Mouse (Mus musculus): ENCODE measurements around the gene Hoxa1.
A peak's percentile ranks its signal among the peaks of the same experiment; 100 is the strongest.

Hoxa1 gene

GRCm38 (mm10) chr6:52203121-52203370 is 44.9 kb upstream of the Hoxa1 start:
- no peaks in the 10 kb centered on the region for H3K9me3 ChIP-seq (ENCODE audit: low read length)
- no peaks in the 10 kb centered on the region for H3K36me3 ChIP-seq (ENCODE audit: insufficient read depth, low read length)
- H3K4me1 ChIP-seq (replicated peaks; ENCODE audit: low read depth, low read length), result peaks cover 45% of the 10 kb centered on the region
- peak overlapping the region; percentile 78 for H3K4me3 ChIP-seq (replicated peaks; ENCODE audit: low read length)
- TF ChIP-seq CTCF (conservative IDR thresholded peaks at IDR 0.05; ENCODE audit: low read length), result no peak
- TF ChIP-seq POU5F1 (IDR thresholded peaks at IDR 0.05; ENCODE audit: borderline replicate concordance, low read length), result no peak
- no peak for TF ChIP-seq NANOG (IDR thresholded peaks at IDR 0.05; ENCODE audit: borderline replicate concordance, low read length)
- peaks cover 100% of the 10 kb centered on the region for H3K27me3 ChIP-seq (ENCODE audit: insufficient read depth, low read length)

GRCm38 (mm10) chr6:52202362-52203120 is 44.4 kb upstream of the Hoxa1 start:
- no peak for TF ChIP-seq NANOG (IDR thresholded peaks at IDR 0.05; ENCODE audit: borderline replicate concordance, low read length)
- no peak for TF ChIP-seq CTCF (conservative IDR thresholded peaks at IDR 0.05; ENCODE audit: low read length)
- no peak for TF ChIP-seq POU5F1 (IDR thresholded peaks at IDR 0.05; ENCODE audit: borderline replicate concordance, low read length)
- Histone ChIP-seq H3K36me3 (ENCODE audit: insufficient read depth, low read length) (no peaks in the 10 kb centered on the region), H3K4me3 (replicated peaks; ENCODE audit: low read length) (peak overlapping the region; percentile 78), H3K27me3 (ENCODE audit: insufficient read depth, low read length) (peaks cover 100% of the 10 kb centered on the region), H3K4me1 (replicated peaks; ENCODE audit: low read depth, low read length) (peaks cover 46% of the 10 kb centered on the region), H3K9me3 (ENCODE audit: low read length) (no peaks in the 10 kb centered on the region)

GRCm38 (mm10) chr6:52201269-52201668 is 43.2 kb upstream of the Hoxa1 start:
- no peaks in the 10 kb centered on the region for H3K36me3 ChIP-seq (ENCODE audit: insufficient read depth, low read length)
- peaks cover 52% of the 10 kb centered on the region for H3K4me1 ChIP-seq (replicated peaks; ENCODE audit: low read depth, low read length)
- H3K9me3 ChIP-seq (ENCODE audit: low read length), result no peaks in the 10 kb centered on the region
- TF ChIP-seq NANOG (IDR thresholded peaks at IDR 0.05; ENCODE audit: borderline replicate concordance, low read length) (no peak), POU5F1 (IDR thresholded peaks at IDR 0.05; ENCODE audit: borderline replicate concordance, low read length) (no peak), CTCF (conservative IDR thresholded peaks at IDR 0.05; ENCODE audit: low read length) (no peak)
- H3K27me3 ChIP-seq (ENCODE audit: insufficient read depth, low read length), result peaks cover 100% of the 10 kb centered on the region
- no peak overlapping the region for H3K4me3 ChIP-seq (replicated peaks; ENCODE audit: low read length)

- Histone ChIP-seq H3K36me3 (ENCODE audit: insufficient read depth, low read length) (no peaks in the 10 kb centered on the region), H3K9me3 (ENCODE audit: low read length) (no peaks in the 10 kb centered on the region), H3K4me1 (replicated peaks; ENCODE audit: low read depth, low read length) (peaks cover 47% of the 10 kb centered on the region), H3K27me3 (ENCODE audit: insufficient read depth, low read length) (peaks cover 100% of the 10 kb centered on the region), H3K4me3 (replicated peaks; ENCODE audit: low read length) (no peak overlapping the region)
- TF ChIP-seq NANOG (IDR thresholded peaks at IDR 0.05; ENCODE audit: borderline replicate concordance, low read length) (no peak), CTCF (conservative IDR thresholded peaks at IDR 0.05; ENCODE audit: low read length) (no peak), POU5F1 (IDR thresholded peaks at IDR 0.05; ENCODE audit: borderline replicate concordance, low read length) (no peak)
These were observed 42.7 kb upstream of the Hoxa1 start for GRCm38 (mm10) chr6:52200751-52201250.

GRCm38 (mm10) chr6:52200073-52200750 is 42.1 kb upstream of the Hoxa1 start:
- peaks cover 41% of the 10 kb centered on the region for H3K4me1 ChIP-seq (replicated peaks; ENCODE audit: low read depth, low read length)
- TF ChIP-seq CTCF (conservative IDR thresholded peaks at IDR 0.05; ENCODE audit: low read length) (no peak), POU5F1 (IDR thresholded peaks at IDR 0.05; ENCODE audit: borderline replicate concordance, low read length) (no peak), NANOG (IDR thresholded peaks at IDR 0.05; ENCODE audit: borderline replicate concordance, low read length) (no peak)
- H3K4me3 ChIP-seq (replicated peaks; ENCODE audit: low read length), result no peak overlapping the region
- no peaks in the 10 kb centered on the region for H3K36me3 ChIP-seq (ENCODE audit: insufficient read depth, low read length)
- H3K9me3 ChIP-seq (ENCODE audit: low read length), result no peaks in the 10 kb centered on the region
- H3K27me3 ChIP-seq (ENCODE audit: insufficient read depth, low read length), result peaks cover 99% of the 10 kb centered on the region

- no peaks in the 10 kb centered on the region for H3K9me3 ChIP-seq (ENCODE audit: low read length)
- peaks cover 97% of the 10 kb centered on the region for H3K27me3 ChIP-seq (ENCODE audit: insufficient read depth, low read length)
- TF ChIP-seq CTCF (conservative IDR thresholded peaks at IDR 0.05; ENCODE audit: low read length) (no peak), NANOG (IDR thresholded peaks at IDR 0.05; ENCODE audit: borderline replicate concordance, low read length) (no peak), POU5F1 (IDR thresholded peaks at IDR 0.05; ENCODE audit: borderline replicate concordance, low read length) (no peak)
- H3K4me1 ChIP-seq (replicated peaks; ENCODE audit: low read depth, low read length), result peaks cover 24% of the 10 kb centered on the region
- H3K4me3 ChIP-seq (replicated peaks; ENCODE audit: low read length), result no peak overlapping the region
- no peaks in the 10 kb centered on the region for H3K36me3 ChIP-seq (ENCODE audit: insufficient read depth, low read length)
These were observed 39.2 kb upstream of the Hoxa1 start for GRCm38 (mm10) chr6:52197271-52197670.

- Histone ChIP-seq H3K27me3 (ENCODE audit: insufficient read depth, low read length) (peaks cover 97% of the 10 kb centered on the region), H3K36me3 (ENCODE audit: insufficient read depth, low read length) (no peaks in the 10 kb centered on the region), H3K4me3 (replicated peaks; ENCODE audit: low read length) (no peak overlapping the region), H3K9me3 (ENCODE audit: low read length) (no peaks in the 10 kb centered on the region), H3K4me1 (replicated peaks; ENCODE audit: low read depth, low read length) (peaks cover 29% of the 10 kb centered on the region)
- no peak for TF ChIP-seq POU5F1 (IDR thresholded peaks at IDR 0.05; ENCODE audit: borderline replicate concordance, low read length)
- TF ChIP-seq CTCF (conservative IDR thresholded peaks at IDR 0.05; ENCODE audit: low read length), result no peak
- no peak for TF ChIP-seq NANOG (IDR thresholded peaks at IDR 0.05; ENCODE audit: borderline replicate concordance, low read length)
These were observed 38.7 kb upstream of the Hoxa1 start for GRCm38 (mm10) chr6:52196811-52197210.

GRCm38 (mm10) chr6:52194690-52195089 is 36.6 kb upstream of the Hoxa1 start:
- Histone ChIP-seq H3K9me3 (ENCODE audit: low read length) (no peaks in the 10 kb centered on the region), H3K4me1 (replicated peaks; ENCODE audit: low read depth, low read length) (peaks cover 30% of the 10 kb centered on the region), H3K4me3 (replicated peaks; ENCODE audit: low read length) (no peak overlapping the region), H3K27me3 (ENCODE audit: insufficient read depth, low read length) (peaks cover 93% of the 10 kb centered on the region), H3K36me3 (ENCODE audit: insufficient read depth, low read length) (no peaks in the 10 kb centered on the region)
- TF ChIP-seq POU5F1 (IDR thresholded peaks at IDR 0.05; ENCODE audit: borderline replicate concordance, low read length) (no peak), NANOG (IDR thresholded peaks at IDR 0.05; ENCODE audit: borderline replicate concordance, low read length) (no peak), CTCF (conservative IDR thresholded peaks at IDR 0.05; ENCODE audit: low read length) (no peak)
